Mouse (Mus musculus) liver, embryonic 14.5 days (tissue): ENCODE results near the gene Aldh2. TPM values are rescaled to one million over a fixed set of nuclear protein-coding genes. Genes with fewer than 3 reads are reported as not detected.

ENCODE experiments used
- ATAC-seq: fragments of 200-750 bp; cut with Nextera tagmentation; 2 replicates; pipeline ENCODE4 v1.8.0; 2017; ENCODE audit warnings: moderate number of reproducible peaks, mild to moderate bottlenecking, moderate library complexity; ENCODE audit not compliant: insufficient read depth
- DNase-seq, 3 experiments: peaks; one replicate each; pipeline ENCODE4 v3.0.0-alpha.2; 2012 to 2013; ENCODE audit warnings: low read depth in 3 of 3, low spot score in 3 of 3
- H3K27ac ChIP-seq: fragments of 300-500 bp; sonication (generic); 2 replicates; pipeline ENCODE4 v1.5.1; 2014; ENCODE audit warnings: moderate library complexity, mild to moderate bottlenecking, control low read depth, inconsistent platforms
- H3K27me3 ChIP-seq: fragments of 300-500 bp; sonication (generic); 2 replicates; pipeline ENCODE4 v1.6.1; 2014; ENCODE audit warnings: mild to moderate bottlenecking, low read length, moderate library complexity; ENCODE audit not compliant: control insufficient read depth, insufficient read depth
- H3K36me3 ChIP-seq: fragments of 300-500 bp; sonication (generic); replicated peaks from 2 replicates; pipeline ENCODE4 v1.6.1; 2014; ENCODE audit warnings: low read depth; ENCODE audit not compliant: control insufficient read depth, insufficient read depth
- H3K4me1 ChIP-seq, 2 experiments: fragments of 200-500 bp in 1 of 2; fragments of 300-500 bp in 1 of 2; sonication (generic) in 1 of 2; replicated peaks; 2 replicates each; pipeline ENCODE4 v1.6.1; 2012 to 2014; ENCODE audit warnings: antibody characterized with exemption in 1 of 2, inconsistent platforms in 1 of 2, low read length in 1 of 2; ENCODE audit not compliant: control insufficient read depth in 2 of 2, insufficient read depth in 2 of 2
- H3K4me2 ChIP-seq: fragments of 300-500 bp; sonication (generic); 2 replicates; pipeline ENCODE4 v1.6.1; 2014; ENCODE audit warnings: low read depth, mild to moderate bottlenecking, control low read depth, moderate library complexity
- H3K4me3 ChIP-seq, 2 experiments: fragments of 200-500 bp in 1 of 2; fragments of 300-500 bp in 1 of 2; sonication (generic) in 1 of 2; 2 replicates each; pipeline ENCODE4 v1.5.1; 2012 to 2014; ENCODE audit warnings: low read depth in 2 of 2, low read length in 2 of 2, mild to moderate bottlenecking in 2 of 2, control low read depth in 1 of 2, inconsistent platforms in 1 of 2, moderate library complexity in 1 of 2; ENCODE audit not compliant: insufficient read depth in 1 of 2
- H3K9ac ChIP-seq: fragments of 300-500 bp; sonication (generic); replicated peaks from 2 replicates; pipeline ENCODE4 v1.6.1; 2014; ENCODE audit warnings: mild to moderate bottlenecking, control low read depth, moderate library complexity
- H3K9me3 ChIP-seq: fragments of 300-500 bp; sonication (generic); 2 replicates; pipeline ENCODE4 v1.6.1; 2016; ENCODE audit warnings: low read length, mixed read lengths; ENCODE audit not compliant: control insufficient read depth
- CTCF ChIP-seq: IDR thresholded peaks from 2 replicates; pipeline ENCODE4 v1.5.1; 2016; ENCODE audit warnings: antibody characterized with exemption, low read depth, control low read depth
- EP300 ChIP-seq: IDR thresholded peaks from 2 replicates; pipeline ENCODE4 v1.6.1; 2016; ENCODE audit warnings: antibody characterized with exemption, low read depth
- WGBS: fragments of 180-500 bp; shearing (Covaris S2); extraction: QIAGEN DNeasy Blood & Tissue Kit; methylation state at CpG from one replicate; pipeline ENCODE4 v1.1.7; 2014; ENCODE audit not compliant: insufficient replicate concordance; 5-methylcytosine and 5-hydroxymethylcytosine counted together
- polyA plus RNA-seq, 2 experiments: library from polyadenylated mRNA; depleted of rRNA in 1 of 2; stranded (reverse) in 1 of 2; unstranded in 1 of 2; fragments of >200 nt; fragmentation: Nextera tagmentation in 1 of 2; extraction: Ambion mirVana in 1 of 2; gene quantifications; 2 replicates each; pipeline versions ENCODE4 v1.2.1 to v1.2.3; 2012 to 2014

The Aldh2 gene
- polyA plus RNA-seq, 2 experiments, result 48.1 to 157 TPM

- Histone ChIP-seq H3K4me3 (no peak overlapping the region), H3K27ac (no peak overlapping the region), H3K9me3 (no peaks in the 10 kb centered on the region), H3K9ac (no peak overlapping the region), H3K4me2 (no peak overlapping the region), H3K36me3 (peaks cover 4% of the 10 kb centered on the region), H3K4me1 (peaks cover 0 to 2% of the 10 kb centered on the region in 2 experiments; a peak in 1 of 4 replicates), H3K27me3 (no peaks in the 10 kb centered on the region)
- ATAC-seq, result no peak
- no peak for DNase-seq
- TF ChIP-seq CTCF (no peak), EP300 (no peak)
- WGBS, result 74% methylated on average over 9 of the region's 9 CpGs
Observed at GRCm38 (mm10) chr5:121569881-121570420, 23.7 kb downstream of the Aldh2 start.

- TF ChIP-seq CTCF (no peak), EP300 (no peak)
- Histone ChIP-seq H3K9ac (no peak overlapping the region), H3K4me1 (peaks cover 0 to 5% of the 10 kb centered on the region in 2 experiments; a peak in 2 of 4 replicates), H3K4me3 (no peak overlapping the region), H3K27me3 (no peaks in the 10 kb centered on the region), H3K36me3 (peaks cover 4% of the 10 kb centered on the region), H3K4me2 (no peak overlapping the region), H3K9me3 (no peaks in the 10 kb centered on the region), H3K27ac (no peak overlapping the region)
- 76% methylated on average over 16 of the region's 16 CpGs for WGBS
- DNase-seq (no peak), ATAC-seq (no peak)
Observed at GRCm38 (mm10) chr5:121566035-121566681, 27.5 kb downstream of the Aldh2 start.

- H3K9ac ChIP-seq, result peak overlapping the region; percentile 23; the same call in 1 of the 2 replicates
- WGBS, result 6% methylated on average over 11 of the region's 11 CpGs
- no peaks in the 10 kb centered on the region for H3K36me3 ChIP-seq
- H3K4me3 ChIP-seq, result peak overlapping the region in 1 of 2 experiments; percentile 37; a peak in 1 of 4 replicates
- no peak overlapping the region for H3K27ac ChIP-seq
- no peaks in the 10 kb centered on the region for H3K9me3 ChIP-seq
- DNase-seq, result peak; percentile 55 to 68 (median 57)
- peaks cover 0 to 5% of the 10 kb centered on the region in 2 experiments; a peak in 2 of 4 replicates for H3K4me1 ChIP-seq
- peak overlapping the region; percentile 61 for H3K4me2 ChIP-seq
- TF ChIP-seq EP300, result no peak
- TF ChIP-seq CTCF, result peak; percentile 95
- H3K27me3 ChIP-seq, result no peaks in the 10 kb centered on the region
- peak; percentile 42; the same call in 1 of the 2 replicates for ATAC-seq
Observed at GRCm38 (mm10) chr5:121564468-121564895, 29.1 kb downstream of the Aldh2 start.

- Histone ChIP-seq H3K27ac (no peak overlapping the region), H3K4me2 (no peak overlapping the region), H3K4me1 (peaks cover 0 to 5% of the 10 kb centered on the region in 2 experiments; a peak in 2 of 4 replicates), H3K9ac (no peak overlapping the region), H3K27me3 (no peaks in the 10 kb centered on the region), H3K4me3 (no peak overlapping the region), H3K36me3 (no peaks in the 10 kb centered on the region), H3K9me3 (no peaks in the 10 kb centered on the region)
- 69% methylated on average over 3 of the region's 3 CpGs for WGBS
- no peak for TF ChIP-seq EP300
- TF ChIP-seq CTCF, result no peak
- no peak for DNase-seq
- no peak for ATAC-seq
Observed at GRCm38 (mm10) chr5:121562436-121562835, 31.2 kb downstream of the Aldh2 start.

- TF ChIP-seq EP300, result no peak
- no peak for TF ChIP-seq CTCF
- Histone ChIP-seq H3K9me3 (no peaks in the 10 kb centered on the region), H3K27me3 (no peaks in the 10 kb centered on the region), H3K9ac (no peak overlapping the region), H3K4me2 (no peak overlapping the region), H3K4me3 (no peak overlapping the region), H3K36me3 (no peaks in the 10 kb centered on the region), H3K27ac (no peak overlapping the region), H3K4me1 (peaks cover 13 to 19% of the 10 kb centered on the region in 2 experiments)
- no peak for ATAC-seq
- DNase-seq, result no peak
- WGBS, result 74% methylated on average over 7 of the region's 7 CpGs
Observed at GRCm38 (mm10) chr5:121549196-121549595, 44.4 kb downstream of the Aldh2 start.
